Mouse (Mus musculus): ENCODE measurements around the gene Ddx46. TPM values are rescaled to one million over a fixed set of nuclear protein-coding genes. Genes with fewer than 3 reads are reported as not detected.

Ddx46 gene
- polyA plus RNA-seq, 1 experiment from 2014 or later: 21.4 TPM

- Histone ChIP-seq H3K4me3 (ENCODE audit: low read length) (peak overlapping the region; percentile 66), H3K4me1 (ENCODE audit: control insufficient read depth, insufficient read depth, low read length) (no peaks in the 10 kb centered on the region), H3K36me3 (ENCODE audit: control insufficient read depth, insufficient read depth) (peaks cover 13% of the 10 kb centered on the region), H3K4me2 (ENCODE audit: low read depth, low read length) (peak overlapping the region; percentile 72), H3K27me3 (ENCODE audit: control insufficient read depth, insufficient read depth, low read length) (no peaks in the 10 kb centered on the region), H3K9ac (ENCODE audit: low read length) (peak overlapping the region; percentile 84), H3K9me3 (replicated peaks; ENCODE audit: control insufficient read depth, low read length) (no peaks in the 10 kb centered on the region), H3K27ac (ENCODE audit: low read length) (peak overlapping the region; percentile 97)
- ATAC-seq (replicated peaks; ENCODE audit: extremely low read depth, insufficient read depth, low FRiP score): no peak
- WGBS: 4% methylated on average over 4 of the region's 4 CpGs
These were observed 91.8 kb downstream of the Ddx46 start for GRCm38 (mm10) chr13:55726598-55727119.

- WGBS: 0% methylated on average over 67 of the region's 73 CpGs
- Histone ChIP-seq H3K9me3 (replicated peaks; ENCODE audit: control insufficient read depth, low read length) (no peaks in the 10 kb centered on the region), H3K4me1 (ENCODE audit: control insufficient read depth, insufficient read depth, low read length) (no peaks in the 10 kb centered on the region), H3K4me2 (ENCODE audit: low read depth, low read length) (peak within 1 kb of the TSS; percentile 72), H3K27me3 (ENCODE audit: control insufficient read depth, insufficient read depth, low read length) (no peaks in the 10 kb centered on the region), H3K9ac (ENCODE audit: low read length) (peak within 1 kb of the TSS; percentile 84), H3K4me3 (ENCODE audit: low read length) (peak within 1 kb of the TSS; percentile 66), H3K36me3 (ENCODE audit: control insufficient read depth, insufficient read depth) (peaks cover 12% of the 10 kb centered on the region), H3K27ac (ENCODE audit: low read length) (peak within 1 kb of the TSS; percentile 97)
- peak; percentile 91 for ATAC-seq (replicated peaks; ENCODE audit: extremely low read depth, insufficient read depth, low FRiP score)
These were observed 92.5 kb downstream of the Ddx46 start, which contains the start of gene Pcbd2 for GRCm38 (mm10) chr13:55727120-55727838. Gene Pcbd2 (plus strand): TSS chr13:55727368.

GRCm38 (mm10) chr13:55727839-55728238 is 93.0 kb downstream of the Ddx46 start:
- Histone ChIP-seq H3K4me3 (ENCODE audit: low read length) (peak overlapping the region; percentile 66), H3K9me3 (replicated peaks; ENCODE audit: control insufficient read depth, low read length) (no peaks in the 10 kb centered on the region), H3K4me2 (ENCODE audit: low read depth, low read length) (peak overlapping the region; percentile 72), H3K4me1 (ENCODE audit: control insufficient read depth, insufficient read depth, low read length) (no peaks in the 10 kb centered on the region), H3K27ac (ENCODE audit: low read length) (peak overlapping the region; percentile 97), H3K9ac (ENCODE audit: low read length) (peak overlapping the region; percentile 84), H3K36me3 (ENCODE audit: control insufficient read depth, insufficient read depth) (peaks cover 12% of the 10 kb centered on the region), H3K27me3 (ENCODE audit: control insufficient read depth, insufficient read depth, low read length) (no peaks in the 10 kb centered on the region)
- 3% methylated on average over 19 of the region's 19 CpGs for WGBS
- ATAC-seq (replicated peaks; ENCODE audit: extremely low read depth, insufficient read depth, low FRiP score): peak; percentile 86

- Histone ChIP-seq H3K9ac (ENCODE audit: low read length) (no peak overlapping the region), H3K27me3 (ENCODE audit: control insufficient read depth, insufficient read depth, low read length) (no peaks in the 10 kb centered on the region), H3K4me1 (ENCODE audit: control insufficient read depth, insufficient read depth, low read length) (no peaks in the 10 kb centered on the region), H3K4me3 (ENCODE audit: low read length) (no peak overlapping the region), H3K9me3 (replicated peaks; ENCODE audit: control insufficient read depth, low read length) (no peaks in the 10 kb centered on the region), H3K36me3 (ENCODE audit: control insufficient read depth, insufficient read depth) (peaks cover under 1% of the 10 kb centered on the region; the same call in 1 of the 2 replicates), H3K4me2 (ENCODE audit: low read depth, low read length) (no peak overlapping the region), H3K27ac (ENCODE audit: low read length) (no peak overlapping the region)
- 89% methylated on average over 7 of the region's 7 CpGs for WGBS
- ATAC-seq (replicated peaks; ENCODE audit: extremely low read depth, insufficient read depth, low FRiP score): no peak
These were observed 95.9 kb downstream of the Ddx46 start for GRCm38 (mm10) chr13:55730716-55731115.

Other genes starting within 250 kb of the Ddx46 start
- not detected in 2 replicates for gene Slc34a1, start 236.8 kb upstream of the Ddx46 start, polyA plus RNA-seq (2015; fragmentation: Nextera tagmentation; extraction: Ambion mirVana)
- not detected in 2 replicates for gene Pfn3, start 219.8 kb upstream of the Ddx46 start, polyA plus RNA-seq (2015; fragmentation: Nextera tagmentation; extraction: Ambion mirVana)
- 0.25 TPM in 1 of 2 replicates, not detected in the other for gene F12, start 208.2 kb upstream of the Ddx46 start, polyA plus RNA-seq (2015; fragmentation: Nextera tagmentation; extraction: Ambion mirVana)
- gene Grk6, start 190.0 kb upstream of the Ddx46 start, polyA plus RNA-seq (2015; fragmentation: Nextera tagmentation; extraction: Ambion mirVana): 11.4 and 19.4 TPM in 2 replicates
- gene Prr7, start 170.8 kb upstream of the Ddx46 start, polyA plus RNA-seq (2015; fragmentation: Nextera tagmentation; extraction: Ambion mirVana): 0.25 and 0.28 TPM in 2 replicates
- 59.4 and 62.5 TPM in 2 replicates for gene Dbn1, start 146.9 kb upstream of the Ddx46 start, polyA plus RNA-seq (2015; fragmentation: Nextera tagmentation; extraction: Ambion mirVana)
- gene Pdlim7, start 121.4 kb upstream of the Ddx46 start, polyA plus RNA-seq (2015; fragmentation: Nextera tagmentation; extraction: Ambion mirVana): 229 and 248 TPM in 2 replicates
- 1.9 and 2.2 TPM in 2 replicates for gene Dok3, start 105.7 kb upstream of the Ddx46 start, polyA plus RNA-seq (2015; fragmentation: Nextera tagmentation; extraction: Ambion mirVana)
- gene Ddx41, start 98.4 kb upstream of the Ddx46 start, polyA plus RNA-seq (2015; fragmentation: Nextera tagmentation; extraction: Ambion mirVana): 31.9 and 32.1 TPM in 2 replicates
- gene Fam193b, start 63.9 kb upstream of the Ddx46 start, polyA plus RNA-seq (2015; fragmentation: Nextera tagmentation; extraction: Ambion mirVana): 22.6 and 23.9 TPM in 2 replicates
- gene Tmed9, start 61.3 kb upstream of the Ddx46 start, polyA plus RNA-seq (2015; fragmentation: Nextera tagmentation; extraction: Ambion mirVana): 99.9 and 110 TPM in 2 replicates
- 18.1 and 18.9 TPM in 2 replicates for gene B4galt7, start 35.1 kb upstream of the Ddx46 start, polyA plus RNA-seq (2015; fragmentation: Nextera tagmentation; extraction: Ambion mirVana)
- gene Caml, start 12.0 kb upstream of the Ddx46 start, polyA plus RNA-seq (2015; fragmentation: Nextera tagmentation; extraction: Ambion mirVana): 35.6 and 39.9 TPM in 2 replicates
- gene B230219D22Rik, start 58.1 kb downstream of the Ddx46 start, polyA plus RNA-seq (2015; fragmentation: Nextera tagmentation; extraction: Ambion mirVana): 49.3 and 51.4 TPM in 2 replicates
- 65.6 and 73.4 TPM in 2 replicates for gene Txndc15, start 79.6 kb downstream of the Ddx46 start, polyA plus RNA-seq (2015; fragmentation: Nextera tagmentation; extraction: Ambion mirVana)
- 49.9 and 66.0 TPM in 2 replicates for gene Pcbd2, start 92.3 kb downstream of the Ddx46 start, polyA plus RNA-seq (2015; fragmentation: Nextera tagmentation; extraction: Ambion mirVana)
- gene Catsper3, start 149.5 kb downstream of the Ddx46 start, polyA plus RNA-seq (2015; fragmentation: Nextera tagmentation; extraction: Ambion mirVana): 0.11 TPM in 1 of 2 replicates, not detected in the other
- gene Pitx1, start 201.2 kb downstream of the Ddx46 start, polyA plus RNA-seq (2015; fragmentation: Nextera tagmentation; extraction: Ambion mirVana): 0.09 and 0.17 TPM in 2 replicates